Mouse (Mus musculus): Measurements from ENCODE around the gene Tbc1d9.

- no peak for TF ChIP-seq POLR2A (IDR thresholded peaks at IDR 0.05; ENCODE audit: low read depth, low read length)
- no peak for TF ChIP-seq CTCF (IDR thresholded peaks at IDR 0.05; ENCODE audit: borderline replicate concordance, insufficient read depth, low read length)
These were observed 87.6 kb downstream of the Tbc1d9 start for GRCm38 (mm10) chr8:83252791-83253190.
